Mouse (Mus musculus) lung, adult 2 months (tissue): ENCODE data around the gene Agk. TPM values are rescaled to one million over a fixed set of nuclear protein-coding genes. Genes with fewer than 3 reads are reported as not detected.
A peak's percentile ranks its signal among the peaks of the same experiment; 100 is the strongest.

Experiments
- DNase-seq: peaks from one replicate; pipeline ENCODE4 v3.0.0; 2022
- H3K4me1 ChIP-seq: fragments of 200-500 bp; 2 replicates; pipeline ENCODE4 v1.6.1; 2011; ENCODE audit warnings: low read length; ENCODE audit not compliant: control insufficient read depth, insufficient read depth
- H3K4me3 ChIP-seq: fragments of 200-500 bp; replicated peaks from 2 replicates; pipeline ENCODE3; 2011; ENCODE audit warnings: low read depth, mild to moderate bottlenecking, control low read depth, low read length; ENCODE audit errors: extremely low read depth
- CTCF ChIP-seq: fragments of 200-500 bp; IDR thresholded peaks from 2 replicates; pipeline ENCODE4 v1.5.1; 2011; ENCODE audit warnings: mild to moderate bottlenecking, low read length, control low read depth; ENCODE audit not compliant: insufficient read depth
- POLR2A ChIP-seq: fragments of 200-500 bp; IDR thresholded peaks from 2 replicates; pipeline ENCODE4 v1.6.1; 2011; ENCODE audit warnings: low read depth, mild to moderate bottlenecking, control low read depth, low read length, borderline replicate concordance; ENCODE audit errors: extremely low read depth
- WGBS: fragments of 180-500 bp; shearing (Covaris S2); methylation state at CpG from one replicate; pipeline ENCODE4 v1.1.7; 2018; 5-methylcytosine and 5-hydroxymethylcytosine counted together
- polyA plus RNA-seq: library from polyadenylated mRNA; depleted of rRNA; stranded (reverse); fragments of >200 nt; gene quantifications from 2 replicates; pipeline ENCODE4 v1.2.3, GENCODE M21; 2012

The Agk gene
- polyA plus RNA-seq, 1 experiment = 10.2 TPM

- DNase-seq = no peak
- H3K4me1 ChIP-seq = no peaks in the 10 kb centered on the region
- 89% methylated on average over 4 of the region's 4 CpGs for WGBS
- H3K4me3 ChIP-seq = no peak overlapping the region
- TF ChIP-seq CTCF (no peak), POLR2A (no peak)
Observed at GRCm38 (mm10) chr6:40403640-40404285, 78.8 kb downstream of the Agk start.

- 80% methylated on average over 3 of the region's 3 CpGs for WGBS
- H3K4me3 ChIP-seq = no peak overlapping the region
- TF ChIP-seq CTCF (no peak), POLR2A (no peak)
- H3K4me1 ChIP-seq = no peaks in the 10 kb centered on the region
- no peak for DNase-seq
Observed at GRCm38 (mm10) chr6:40411085-40411484, 86.1 kb downstream of the Agk start.

GRCm38 (mm10) chr6:40413046-40413445 lies 88.1 kb downstream of the Agk start:
- WGBS = 77% methylated on average over 5 of the region's 5 CpGs
- no peaks in the 10 kb centered on the region for H3K4me1 ChIP-seq
- TF ChIP-seq POLR2A = no peak
- no peak for TF ChIP-seq CTCF
- H3K4me3 ChIP-seq = no peak overlapping the region
- DNase-seq = no peak

GRCm38 (mm10) chr6:40413565-40413964 lies 88.6 kb downstream of the Agk start:
- DNase-seq = no peak
- no peak overlapping the region for H3K4me3 ChIP-seq
- 93% methylated on average over 3 of the region's 3 CpGs for WGBS
- H3K4me1 ChIP-seq = no peaks in the 10 kb centered on the region
- TF ChIP-seq POLR2A (no peak), CTCF (no peak)

GRCm38 (mm10) chr6:40415799-40416198 lies 90.8 kb downstream of the Agk start:
- WGBS = 68% methylated on average over 5 of the region's 5 CpGs
- TF ChIP-seq POLR2A (no peak), CTCF (no peak)
- no peak overlapping the region for H3K4me3 ChIP-seq
- no peaks in the 10 kb centered on the region for H3K4me1 ChIP-seq
- DNase-seq = no peak

GRCm38 (mm10) chr6:40418386-40418785 lies 93.4 kb downstream of the Agk start:
- H3K4me1 ChIP-seq = no peaks in the 10 kb centered on the region
- no peak for DNase-seq
- TF ChIP-seq POLR2A (no peak), CTCF (no peak)
- WGBS = 90% methylated on average over 4 of the region's 4 CpGs
- H3K4me3 ChIP-seq = no peak overlapping the region

GRCm38 (mm10) chr6:40421099-40421498 lies 96.1 kb downstream of the Agk start:
- 96% methylated on average over 6 of the region's 6 CpGs for WGBS
- DNase-seq = no peak
- TF ChIP-seq POLR2A = no peak
- TF ChIP-seq CTCF = no peak
- Histone ChIP-seq H3K4me1 (no peaks in the 10 kb centered on the region), H3K4me3 (no peak overlapping the region)

- TF ChIP-seq CTCF (no peak), POLR2A (no peak)
- 83% methylated on average over 1 of the region's 1 CpGs for WGBS
- no peak for DNase-seq
- Histone ChIP-seq H3K4me3 (no peak overlapping the region), H3K4me1 (no peaks in the 10 kb centered on the region)
Observed at GRCm38 (mm10) chr6:40423013-40423412, 98.0 kb downstream of the Agk start.

GRCm38 (mm10) chr6:40423774-40424173 lies 98.8 kb downstream of the Agk start:
- no peaks in the 10 kb centered on the region for H3K4me1 ChIP-seq
- TF ChIP-seq CTCF = peak; percentile 63
- no peak for TF ChIP-seq POLR2A
- no peak overlapping the region for H3K4me3 ChIP-seq
- WGBS = 45% methylated on average over 1 of the region's 1 CpGs
- DNase-seq = peak; percentile 41

- H3K4me1 ChIP-seq = peaks cover 3% of the 10 kb centered on the region; the same call in 1 of the 2 replicates
- 91% methylated on average over 7 of the region's 7 CpGs for WGBS
- no peak overlapping the region for H3K4me3 ChIP-seq
- TF ChIP-seq CTCF = no peak
- TF ChIP-seq POLR2A = no peak
- DNase-seq = no peak
Observed at GRCm38 (mm10) chr6:40427441-40427840, 102.5 kb downstream of the Agk start.
